Mouse (Mus musculus) liver, adult 2 months (tissue): Measurements from ENCODE around the gene Wdr46.

Experiments used
- CTCF ChIP-seq: fragments of 200-500 bp; IDR thresholded peaks from 2 replicates; pipeline ENCODE4 v1.5.1; 2011; ENCODE audit warnings: low read depth, low read length, control low read depth
- POLR2A ChIP-seq: fragments of 200-500 bp; IDR thresholded peaks from 2 replicates; pipeline ENCODE4 v1.6.1; 2011; ENCODE audit warnings: low read length, control low read depth; ENCODE audit not compliant: insufficient read depth; ENCODE audit errors: extremely low read depth

DNA sequence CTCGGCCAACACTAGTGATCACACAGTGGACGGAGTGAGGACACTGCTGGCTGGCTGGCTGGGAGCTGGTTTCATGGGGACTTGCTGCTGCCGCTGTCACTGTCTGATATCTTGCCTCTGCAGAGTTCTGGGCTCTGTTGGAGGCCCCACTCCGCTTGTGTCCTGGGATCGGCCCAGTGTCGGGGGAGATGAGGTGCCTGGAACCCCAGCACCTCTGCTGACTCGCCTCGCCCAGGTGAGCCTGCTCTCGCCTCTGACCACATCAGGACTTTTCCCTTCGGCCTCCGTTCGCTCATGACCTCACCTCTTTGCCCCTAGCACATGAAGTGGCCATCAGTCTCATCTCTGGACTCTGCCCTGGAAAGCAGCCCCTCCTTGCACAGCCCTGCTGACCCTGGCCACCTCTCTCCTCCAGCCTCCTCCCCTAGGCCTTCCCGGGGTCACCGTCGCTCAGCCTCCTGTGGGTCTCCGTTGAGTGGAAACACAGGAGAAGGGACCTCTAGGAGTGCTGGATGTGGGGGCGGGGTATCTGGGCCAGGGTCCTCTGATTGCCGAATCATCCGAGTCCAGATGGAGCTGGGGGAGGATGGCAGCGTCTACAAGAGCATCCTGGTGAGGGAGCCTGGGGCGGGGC lies 4.9 kb upstream of the Wdr46 start:
- no peak for TF ChIP-seq CTCF
- no peak for TF ChIP-seq POLR2A
